Mouse (Mus musculus) midbrain, postnatal 0 days (tissue): ENCODE results near the gene Gpr137b. TPM values are rescaled to one million over a fixed set of nuclear protein-coding genes. Genes with fewer than 3 reads are reported as not detected.
A peak's percentile ranks its signal among the peaks of the same experiment; 100 is the strongest.
"Not testable (repeated sequence)": the region's sequence is repeated elsewhere in the genome, so short reads cannot be mapped to it uniquely, and the experiment has no call there.

Source experiments
- ATAC-seq: fragments of 200-750 bp; cut with Nextera tagmentation; 2 replicates; pipeline ENCODE4 v1.8.0; 2017; ENCODE audit warnings: moderate number of reproducible peaks, mild to moderate bottlenecking, moderate TSS enrichment, moderate library complexity; ENCODE audit not compliant: low FRiP score
- DNase-seq: peaks from one replicate; pipeline ENCODE4 v3.0.0-alpha.2; 2015; ENCODE audit warnings: low spot score
- H3K27ac ChIP-seq: fragments of 300-500 bp; sonication (generic); 2 replicates; pipeline ENCODE4 v1.5.1; 2014; ENCODE audit warnings: low read depth, mild to moderate bottlenecking, low read length, mixed read lengths
- H3K27me3 ChIP-seq: fragments of 300-500 bp; sonication (generic); 2 replicates; pipeline ENCODE4 v1.6.1; 2014; ENCODE audit warnings: low read length, control low read depth, mixed read lengths; ENCODE audit not compliant: insufficient read depth
- H3K36me3 ChIP-seq: fragments of 300-500 bp; sonication (generic); 2 replicates; pipeline ENCODE4 v1.6.1; 2014; ENCODE audit warnings: low read length, control low read depth, mixed read lengths; ENCODE audit not compliant: insufficient read depth
- H3K4me1 ChIP-seq: fragments of 300-500 bp; sonication (generic); 2 replicates; pipeline ENCODE4 v1.6.1; 2014; ENCODE audit warnings: mild to moderate bottlenecking, control low read depth, antibody characterized with exemption, low read length, mixed read lengths; ENCODE audit not compliant: insufficient read depth
- H3K4me2 ChIP-seq: fragments of 300-500 bp; sonication (generic); 2 replicates; pipeline ENCODE4 v1.6.1; 2014; ENCODE audit warnings: low read depth, mild to moderate bottlenecking, low read length, mixed read lengths; ENCODE audit not compliant: poor library complexity, severe bottlenecking
- H3K4me3 ChIP-seq: fragments of 300-500 bp; sonication (generic); 2 replicates; pipeline ENCODE4 v1.5.1; 2014; ENCODE audit warnings: low read depth, mild to moderate bottlenecking, low read length, moderate library complexity
- H3K9ac ChIP-seq: fragments of 300-500 bp; sonication (generic); replicated peaks from 2 replicates; pipeline ENCODE4 v1.6.1; 2014; ENCODE audit warnings: mild to moderate bottlenecking, low read length, moderate library complexity, mixed read lengths; ENCODE audit not compliant: poor library complexity, severe bottlenecking
- H3K9me3 ChIP-seq: fragments of 300-500 bp; sonication (generic); 2 replicates; pipeline ENCODE4 v1.6.1; 2016; ENCODE audit warnings: low read length, control low read depth
- CTCF ChIP-seq: IDR thresholded peaks from 2 replicates; pipeline ENCODE4 v1.5.1; 2016; ENCODE audit warnings: antibody characterized with exemption, mild to moderate bottlenecking
- WGBS: fragments of 180-500 bp; shearing (Covaris S2); extraction: QIAGEN DNeasy Blood & Tissue Kit; methylation state at CpG from one replicate; pipeline ENCODE4 v1.1.7; 2014; 5-methylcytosine and 5-hydroxymethylcytosine counted together
- polyA plus RNA-seq: library from polyadenylated mRNA; unstranded; fragments of >200 nt; fragmentation: Nextera tagmentation; extraction: Ambion mirVana; gene quantifications from 2 replicates; pipeline ENCODE4 v1.2.1, GENCODE M21; 2015
- total RNA-seq: library from RNA; depleted of rRNA; stranded (reverse); fragments of >200 nt; gene quantifications from 2 replicates; pipeline ENCODE4 v1.2.3, GENCODE M21; 2014

Gpr137b gene
- total and polyA plus RNA-seq, 2 experiments from 2014 or later, result 23.9 to 25.4 TPM

DNA sequence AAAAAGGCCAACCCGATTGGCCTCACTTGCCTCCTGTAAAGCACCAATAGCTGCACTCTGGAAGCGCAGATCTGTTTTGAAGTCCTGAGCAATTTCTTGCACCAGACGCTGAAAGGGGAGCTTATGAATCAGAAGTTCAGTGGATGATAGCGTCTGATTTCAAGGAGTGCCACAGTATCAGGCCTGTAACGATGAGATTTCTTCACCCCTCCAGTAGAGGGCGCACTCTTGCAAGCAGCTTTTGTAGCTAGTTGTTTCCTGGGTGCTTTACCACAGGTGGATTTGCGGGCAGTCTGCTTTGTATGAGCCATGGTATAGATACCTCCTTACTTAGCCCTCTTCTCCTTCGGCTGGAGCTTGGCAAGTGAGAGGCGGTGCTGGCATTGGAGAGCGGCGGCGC is 25.0 kb upstream of the Gpr137b start:
- not testable (repeated sequence) for H3K36me3 ChIP-seq, H3K9me3 ChIP-seq, H3K9ac ChIP-seq, H3K4me1 ChIP-seq, H3K27me3 ChIP-seq, H3K27ac ChIP-seq, ATAC-seq, H3K4me3 ChIP-seq, H3K4me2 ChIP-seq, DNase-seq
- TF ChIP-seq CTCF, result 0 out of 2 replicates have a peak, but pooled peaks have one; percentile 5
- WGBS, result 95% methylated on average over 7 of the region's 12 CpGs

DNA sequence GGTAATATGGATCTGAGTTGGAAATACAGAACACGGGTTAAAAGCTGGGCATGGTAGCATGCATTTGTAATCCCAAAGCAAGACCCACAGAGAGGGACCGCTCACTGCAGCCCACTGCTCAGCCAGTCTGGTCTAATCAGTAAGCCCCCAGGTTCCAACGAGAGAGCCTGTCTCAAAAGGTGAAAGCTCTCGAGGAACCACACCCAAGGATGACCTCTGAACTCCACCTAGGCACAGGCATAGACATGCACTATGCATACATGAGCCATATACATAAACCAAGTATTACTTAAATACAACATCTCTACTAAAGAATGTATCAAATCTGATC is 22.2 kb upstream of the Gpr137b start:
- H3K4me1 ChIP-seq, H3K4me3 ChIP-seq, H3K36me3 ChIP-seq, H3K9ac ChIP-seq, H3K27ac ChIP-seq, H3K9me3 ChIP-seq, DNase-seq, H3K4me2 ChIP-seq, H3K27me3 ChIP-seq: not testable (repeated sequence)
- 86% methylated on average over 1 of the region's 4 CpGs for WGBS
- ATAC-seq, result peak; percentile 39

DNA sequence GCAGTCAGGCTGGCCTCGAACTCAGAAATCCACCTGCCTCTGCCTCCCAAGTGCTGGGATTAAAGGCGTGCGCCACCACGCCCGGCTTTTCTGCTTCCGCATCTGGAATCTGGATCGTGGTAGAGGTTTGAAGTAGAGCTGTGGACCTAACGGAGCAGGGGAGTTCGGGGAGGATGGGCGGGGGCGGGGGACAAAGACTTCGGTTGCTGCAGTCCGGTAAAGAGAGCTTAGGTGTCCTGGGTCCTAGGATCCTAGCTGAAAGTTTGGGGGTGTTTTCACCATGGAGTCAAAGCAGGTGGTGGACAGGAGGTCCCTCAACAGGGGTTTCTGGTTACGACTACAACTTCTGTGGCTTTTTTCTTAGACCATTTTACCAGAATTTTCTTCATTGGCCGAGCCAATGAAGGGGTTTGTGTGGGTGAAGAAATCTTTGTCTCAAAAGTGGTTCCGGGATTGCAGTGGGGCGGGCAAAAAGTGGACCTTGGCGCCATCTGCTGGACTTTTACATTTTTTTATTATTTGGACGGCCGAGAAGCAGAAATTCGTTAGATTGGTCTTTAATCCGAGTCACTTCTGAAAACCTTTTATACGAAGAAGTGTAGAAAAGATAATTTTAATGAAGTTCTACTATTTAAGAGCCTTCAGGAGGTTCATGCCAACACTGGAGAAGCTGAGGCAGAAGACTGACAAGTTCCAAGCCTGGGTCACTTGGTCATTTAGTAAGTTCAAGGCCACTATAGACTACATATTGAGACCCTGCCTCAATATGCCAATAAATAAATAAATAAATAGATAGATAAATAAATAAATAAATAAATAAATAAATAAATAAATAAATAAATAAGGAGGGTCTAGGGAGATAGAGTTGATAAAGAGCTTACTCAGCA is 21.5 kb upstream of the Gpr137b start:
- 39% methylated on average over 23 of the region's 23 CpGs for WGBS

DNA sequence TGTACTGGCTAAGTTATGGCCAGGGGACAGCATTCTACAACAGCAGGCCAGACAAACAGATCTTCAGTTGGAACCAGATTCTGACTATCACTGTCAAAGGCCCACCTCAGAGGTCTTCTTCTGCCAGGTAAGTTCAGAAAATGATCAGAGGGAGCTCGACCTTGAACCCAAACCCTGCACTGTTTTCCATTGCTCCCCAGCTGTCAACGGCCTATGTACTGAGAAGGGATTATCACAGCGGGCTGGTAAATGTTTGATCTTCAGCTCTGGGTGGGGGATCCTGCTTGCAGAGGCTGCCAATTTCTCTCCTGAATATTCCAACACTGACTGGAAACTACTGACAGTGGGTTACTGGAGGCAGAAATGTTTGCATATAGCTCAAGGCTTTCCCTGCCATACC is 20.4 kb upstream of the Gpr137b start:
- no peak for DNase-seq
- Histone ChIP-seq H3K36me3 (no peaks in the 10 kb centered on the region), H3K4me3 (no peak overlapping the region), H3K9me3 (no peaks in the 10 kb centered on the region), H3K27me3 (no peaks in the 10 kb centered on the region), H3K27ac (no peak overlapping the region), H3K4me2 (no peak overlapping the region), H3K9ac (no peak overlapping the region), H3K4me1 (no peaks in the 10 kb centered on the region)
- no peak for ATAC-seq
- no peak for TF ChIP-seq CTCF
- WGBS, result 69% methylated on average over 3 of the region's 3 CpGs

More for the DNA sequence above, 21.5 kb upstream of the Gpr137b start:
- H3K9ac ChIP-seq, H3K27me3 ChIP-seq, H3K9me3 ChIP-seq, H3K4me3 ChIP-seq, H3K4me1 ChIP-seq, H3K4me2 ChIP-seq, H3K27ac ChIP-seq, H3K36me3 ChIP-seq: not testable (repeated sequence)
- TF ChIP-seq CTCF, result peak; percentile 64
- ATAC-seq (peak; percentile 71), DNase-seq (peak; percentile 62)

DNA sequence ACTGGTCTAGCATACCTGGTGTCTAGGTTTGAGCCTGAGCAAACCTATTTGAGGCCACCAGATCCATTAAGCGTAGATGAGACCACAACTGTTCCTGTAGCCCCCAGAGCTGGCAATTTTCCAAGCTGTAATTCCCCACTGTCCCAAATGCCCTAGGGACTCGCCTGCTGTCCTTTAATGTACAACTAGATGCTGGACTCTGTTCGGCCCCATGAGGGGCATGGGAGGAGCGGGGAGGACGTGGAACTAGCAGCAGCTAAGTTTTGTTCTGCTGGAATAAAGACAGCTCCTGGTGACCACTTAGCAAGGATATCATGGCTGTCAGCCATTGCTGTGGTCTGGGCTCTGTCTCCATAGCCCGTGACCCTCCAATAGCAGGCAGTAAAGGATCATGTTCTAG is 11.7 kb upstream of the Gpr137b start:
- not testable (repeated sequence) for ATAC-seq, H3K27ac ChIP-seq, H3K9me3 ChIP-seq, DNase-seq, H3K9ac ChIP-seq, H3K4me2 ChIP-seq, H3K4me1 ChIP-seq, H3K36me3 ChIP-seq, H3K4me3 ChIP-seq, H3K27me3 ChIP-seq
- WGBS, result no CpG with 5 or more reads among the region's 6 CpGs

DNA sequence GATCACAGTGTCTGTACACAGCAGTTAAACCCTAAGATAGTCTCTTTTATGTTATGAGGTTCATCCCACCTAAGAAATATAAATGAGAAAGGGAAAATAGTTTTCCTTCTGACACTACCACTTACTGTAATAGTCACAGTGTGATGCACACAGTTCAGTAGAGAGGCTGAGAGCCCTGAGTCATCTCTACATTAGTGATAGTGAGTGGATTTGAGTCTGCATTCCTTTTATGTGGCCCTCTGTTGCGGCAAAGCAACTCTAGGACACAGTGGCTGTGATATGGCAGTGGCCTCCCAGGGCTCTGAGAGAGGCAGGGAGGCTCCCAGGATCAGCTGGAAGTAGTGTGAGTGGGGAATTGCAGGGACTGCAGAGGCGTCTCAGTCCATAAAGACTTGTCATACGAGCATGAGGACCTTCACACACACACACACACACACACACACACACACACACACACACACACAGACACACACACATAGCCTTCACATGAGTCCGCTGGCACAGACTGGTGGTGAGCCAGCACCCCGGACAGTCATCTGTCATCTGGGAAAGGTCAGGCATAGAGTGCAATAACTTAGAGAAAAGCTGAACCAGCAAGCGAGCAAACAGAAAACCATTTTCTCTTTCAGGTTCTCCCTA is 10.8 kb upstream of the Gpr137b start:
- not testable (repeated sequence) for H3K9me3 ChIP-seq, H3K4me3 ChIP-seq, H3K36me3 ChIP-seq, H3K27me3 ChIP-seq, H3K4me1 ChIP-seq, H3K27ac ChIP-seq, ATAC-seq, H3K9ac ChIP-seq, DNase-seq, H3K4me2 ChIP-seq
- 85% methylated on average over 6 of the region's 6 CpGs for WGBS

DNA sequence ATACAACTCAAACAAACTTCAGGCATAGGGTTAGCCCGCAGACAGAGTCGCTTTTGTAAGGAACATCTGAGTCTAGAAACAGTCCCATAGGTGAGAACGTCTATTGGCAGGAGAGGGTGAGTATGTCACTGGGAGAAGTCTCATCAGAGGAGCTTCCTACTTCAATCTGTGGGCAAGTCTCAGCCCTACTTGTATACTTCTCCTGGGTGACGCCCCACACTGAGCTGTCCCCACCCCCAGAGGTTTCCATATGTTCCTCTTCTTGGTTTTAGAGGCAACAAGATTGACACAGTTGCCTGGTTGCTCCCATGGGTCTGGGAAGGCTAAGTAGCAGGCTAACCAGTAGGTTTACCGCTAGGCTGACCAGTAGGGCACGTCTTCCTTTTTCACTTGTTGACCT is 10.0 kb upstream of the Gpr137b start:
- not testable (repeated sequence) for H3K9me3 ChIP-seq, H3K36me3 ChIP-seq, ATAC-seq, DNase-seq, H3K4me1 ChIP-seq, H3K27ac ChIP-seq, H3K4me3 ChIP-seq, H3K27me3 ChIP-seq, H3K9ac ChIP-seq, H3K4me2 ChIP-seq
- 90% methylated on average over 3 of the region's 6 CpGs for WGBS

DNA sequence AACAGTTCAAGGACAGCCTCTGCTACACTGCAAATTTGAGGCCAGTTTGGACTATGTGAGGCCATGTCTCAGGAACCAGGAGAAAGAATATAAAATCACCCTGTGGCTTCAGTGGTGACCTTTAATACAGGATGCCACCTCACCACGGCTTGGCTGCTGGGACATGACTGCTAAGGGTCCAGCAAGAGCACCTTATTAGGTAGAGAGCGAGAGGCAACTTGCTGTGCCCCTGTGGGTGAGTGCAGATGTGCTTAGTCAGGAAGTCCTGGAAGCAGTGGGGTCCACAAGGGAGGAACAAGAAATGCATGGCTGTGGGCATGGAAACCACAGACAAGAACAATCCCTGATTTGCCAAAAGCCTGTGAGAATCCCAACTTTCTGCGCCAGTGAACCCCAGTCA is 9.6 kb upstream of the Gpr137b start:
- H3K9me3 ChIP-seq, H3K4me3 ChIP-seq, H3K36me3 ChIP-seq, H3K9ac ChIP-seq, H3K4me2 ChIP-seq, H3K27me3 ChIP-seq, DNase-seq, ATAC-seq, H3K4me1 ChIP-seq, H3K27ac ChIP-seq: not testable (repeated sequence)
- 91% methylated on average over 2 of the region's 3 CpGs for WGBS
